16 mouse cellular contexts compared by ENCODE assay signal in genomic region chr9:87077919-87078318, GRCm38 (mm10). TPM values are rescaled to one million over a fixed set of nuclear protein-coding genes. Genes with fewer than 3 reads are reported as not detected.
DNase-seq lines count a peak whose midpoint lies in the region; ATAC-seq lines count a peak whose summit lies in the region.
"Had no signal": no experiment of that assay in that cellular context is flagged by ENCODE, and none has a peak within 500 bp of the region (broad histone marks: within the 10 kb centered on the region; RNA-seq: fewer than 3 reads in every experiment).

No protein-coding gene starts in this region.

- no peaks in the 10 kb centered on the region for H3K9me3 ChIP-seq in heart, embryonic 16.5 days (replicated peaks; ENCODE audit: control insufficient read depth, low read length)
- H3K9me3 ChIP-seq in neural tube, embryonic 14.5 days (ENCODE audit: control insufficient read depth, low read length), result no peaks in the 10 kb centered on the region
- H3K9me3 ChIP-seq in stomach, embryonic 16.5 days (replicated peaks; ENCODE audit: control insufficient read depth, low read length), result no peaks in the 10 kb centered on the region
- H3K9me3 ChIP-seq: heart, embryonic 12.5 days; neural tube, embryonic 13.5 days had no signal

- WGBS in heart, embryonic 16.5 days, result 38% methylated on average over 2 of the region's 2 CpGs
- 9% methylated on average over 2 of the region's 2 CpGs for WGBS in neural tube, embryonic 14.5 days
- 16% methylated on average over 2 of the region's 2 CpGs for WGBS in stomach, embryonic 16.5 days

- peak; percentile 6 for DNase-seq in adrenal gland, postnatal 10 days
- DNase-seq in adrenal gland, postnatal 4 days (ENCODE audit: low spot score in 2 of 2), result no peak
- no peak for DNase-seq in heart, adult 11 months
- no peak for DNase-seq in neural tube, embryonic 10.5 days (ENCODE audit: extremely low spot score, low spot score)
- DNase-seq in c-Kit-positive CD71-positive TER-119-positive erythroid progenitor cells, embryonic 14.5 days (ENCODE audit: low spot score), result no peak
- DNase-seq: cerebellum, adult 8-10 months; gastrocnemius, adult 2 months; midbrain, embryonic 14.5 days; thymus, postnatal 14 days had no signal

- no peak for ATAC-seq in heart, embryonic 16.5 days (replicated peaks; ENCODE audit: extremely low read depth, insufficient read depth, low FRiP score)
- ATAC-seq in neural tube, embryonic 14.5 days (ENCODE audit: low read depth), result peak; percentile 31; the same call in 1 of the 2 replicates
- peak; percentile 66; the same call in 1 of the 2 replicates for ATAC-seq in stomach, embryonic 16.5 days (ENCODE audit: insufficient read depth, low FRiP score)
- ATAC-seq: lung, postnatal 0 days had no signal

- H3K9ac ChIP-seq in heart, embryonic 16.5 days (ENCODE audit: low read length), result no peak overlapping the region
- no peak overlapping the region for H3K9ac ChIP-seq in neural tube, embryonic 14.5 days (replicated peaks; ENCODE audit: low read depth, low read length)
- no peak overlapping the region for H3K9ac ChIP-seq in stomach, embryonic 16.5 days (ENCODE audit: low read length)
- H3K9ac ChIP-seq: heart, embryonic 12.5 days; neural tube, embryonic 13.5 days had no signal

- peak overlapping the region; percentile 46; the same call in 1 of the 2 replicates for H3K27ac ChIP-seq in heart, embryonic 16.5 days (ENCODE audit: low read length)
- H3K27ac ChIP-seq in neural tube, embryonic 14.5 days (ENCODE audit: low read depth, low read length), result no peak overlapping the region
- no peak overlapping the region for H3K27ac ChIP-seq in stomach, embryonic 16.5 days (ENCODE audit: low read length)
- H3K27ac ChIP-seq: gastrocnemius, adult 2 months; neural tube, embryonic 13.5 days had no signal

- H3K4me1 ChIP-seq in heart, embryonic 16.5 days (ENCODE audit: control insufficient read depth, insufficient read depth, low read length), result peaks cover 6% of the 10 kb centered on the region; the same call in 1 of the 2 replicates
- no peaks in the 10 kb centered on the region for H3K4me1 ChIP-seq in neural tube, embryonic 14.5 days (ENCODE audit: control insufficient read depth, insufficient read depth, low read length)
- H3K4me1 ChIP-seq in stomach, embryonic 16.5 days (ENCODE audit: control insufficient read depth, insufficient read depth, low read length), result no peaks in the 10 kb centered on the region
- H3K4me1 ChIP-seq: neural tube, embryonic 13.5 days had no signal

- H3K36me3 ChIP-seq in heart, embryonic 16.5 days (ENCODE audit: control insufficient read depth, insufficient read depth), result no peaks in the 10 kb centered on the region
- H3K36me3 ChIP-seq in neural tube, embryonic 14.5 days (ENCODE audit: control insufficient read depth, insufficient read depth, low read length), result 0 out of 2 replicates have a peak, but pooled peaks cover 3% of the 10 kb centered on the region
- H3K36me3 ChIP-seq in stomach, embryonic 16.5 days (ENCODE audit: control insufficient read depth, insufficient read depth, low read length), result no peaks in the 10 kb centered on the region
- H3K36me3 ChIP-seq: heart, embryonic 12.5 days had no signal

- H3K27me3 ChIP-seq in heart, embryonic 16.5 days (ENCODE audit: control insufficient read depth, insufficient read depth, low read length), result no peaks in the 10 kb centered on the region
- no peaks in the 10 kb centered on the region for H3K27me3 ChIP-seq in neural tube, embryonic 14.5 days (ENCODE audit: control insufficient read depth, insufficient read depth, low read length)
- H3K27me3 ChIP-seq in stomach, embryonic 16.5 days (ENCODE audit: control insufficient read depth, insufficient read depth, low read length), result no peaks in the 10 kb centered on the region
- H3K27me3 ChIP-seq: heart, embryonic 12.5 days; neural tube, embryonic 13.5 days had no signal

- H3K4me3 ChIP-seq in heart, embryonic 16.5 days (ENCODE audit: low read length), result no peak overlapping the region
- no peak overlapping the region for H3K4me3 ChIP-seq in neural tube, embryonic 14.5 days (ENCODE audit: low read depth, low read length)
- H3K4me3 ChIP-seq in stomach, embryonic 16.5 days (replicated peaks; ENCODE audit: low read length), result no peak overlapping the region
- H3K4me3 ChIP-seq: gastrocnemius, adult 2 months; heart, embryonic 12.5 days; neural tube, embryonic 13.5 days had no signal

- no peak overlapping the region for H3K4me2 ChIP-seq in heart, embryonic 16.5 days (ENCODE audit: low read depth, low read length)
- H3K4me2 ChIP-seq in neural tube, embryonic 14.5 days (ENCODE audit: low read depth, low read length), result no peak overlapping the region
- no peak overlapping the region for H3K4me2 ChIP-seq in stomach, embryonic 16.5 days (ENCODE audit: low read depth, low read length)
- H3K4me2 ChIP-seq: heart, embryonic 12.5 days; liver, embryonic 11.5 days; neural tube, embryonic 13.5 days had no signal

RNA-seq across cellular contexts. Expression of gene Cyb5r4, which starts 56.1 kb away (rescaled TPM):
- 10 to 100 TPM; 31.7 to 35.9 TPM for total RNA-seq in adrenal gland, postnatal 10 days (2021)
- 10 to 100 TPM; 40.9 to 41.4 TPM for total RNA-seq in adrenal gland, postnatal 4 days (2021)
- polyA plus RNA-seq in heart, embryonic 16.5 days (2015; fragmentation: Nextera tagmentation; extraction: Ambion mirVana), result 46.9 and 53.8 TPM in 2 replicates
- 56.5 and 82.0 TPM in 2 replicates for polyA plus RNA-seq in neural tube, embryonic 14.5 days (2014; fragmentation: Nextera tagmentation; extraction: Ambion mirVana)
- 50.0 and 52.6 TPM in 2 replicates for polyA plus RNA-seq in stomach, embryonic 16.5 days (2015; fragmentation: Nextera tagmentation; extraction: Ambion mirVana)
